Mouse (Mus musculus) spleen, postnatal 0 days (tissue): ENCODE measurements around the gene Lce3e. TPM values are rescaled to one million over a fixed set of nuclear protein-coding genes. Genes with fewer than 3 reads are reported as not detected.

Experiments
- polyA plus RNA-seq: library from polyadenylated mRNA; unstranded; fragments of >200 nt; fragmentation: Nextera tagmentation; extraction: Ambion mirVana; gene quantifications from 2 replicates; pipeline ENCODE4 v1.2.1, GENCODE M21; 2015

Gene Lce3e
- not detected in 2 replicates for polyA plus RNA-seq

GRCm38 (mm10) chr3:92966761-92967160, at the start of gene Lce3e:
Gene Lce3e (plus strand): TSS chr3:92967061.

GRCm38 (mm10) chr3:92926130-92926529, 40.7 kb upstream of the Lce3e start, which contains the start of gene Lce3a:
Gene Lce3a (minus strand): TSS chr3:92926230.

GRCm38 (mm10) chr3:92932679-92933078, 34.2 kb upstream of the Lce3e start, which contains the start of gene Lce3b:
Gene Lce3b (plus strand): TSS chr3:92932979.

GRCm38 (mm10) chr3:92944186-92944585, 22.7 kb upstream of the Lce3e start, which contains the start of gene Lce3c:
Gene Lce3c (plus strand): TSS chr3:92944486.

GRCm38 (mm10) chr3:92957090-92957489, 9.8 kb upstream of the Lce3e start, which contains the start of gene Lce3d:
Gene Lce3d (plus strand): TSS chr3:92957390.

GRCm38 (mm10) chr3:92991926-92992325, 25.1 kb downstream of the Lce3e start, which contains the start of gene Lce3f:
Gene Lce3f (plus strand): TSS chr3:92992226.

GRCm38 (mm10) chr3:93015460-93016104, 48.7 kb downstream of the Lce3e start, which contains the start of gene Crct1:
Gene Crct1 (minus strand): TSS chr3:93015687.

Other genes with a start within 250 kb of the Lce3e start
- gene Lce1f, start 246.7 kb upstream of the Lce3e start, polyA plus RNA-seq: not detected in 2 replicates
- not detected in 2 replicates for gene Gm38119, start 228.0 kb upstream of the Lce3e start, polyA plus RNA-seq
- gene Lce1g, start 214.7 kb upstream of the Lce3e start, polyA plus RNA-seq: not detected in 2 replicates
- gene Lce1h, start 202.0 kb upstream of the Lce3e start, polyA plus RNA-seq: not detected in 2 replicates
- not detected in 2 replicates for gene Lce1i, start 188.2 kb upstream of the Lce3e start, polyA plus RNA-seq
- not detected in 2 replicates for gene Lce1j, start 176.5 kb upstream of the Lce3e start, polyA plus RNA-seq
- gene Lce1k, start 159.2 kb upstream of the Lce3e start, polyA plus RNA-seq: not detected in 2 replicates
- not detected in 2 replicates for gene Kprp, start 139.8 kb upstream of the Lce3e start, polyA plus RNA-seq
- gene Lce1l, start 115.8 kb upstream of the Lce3e start, polyA plus RNA-seq: not detected in 2 replicates
- not detected in 2 replicates for gene 2310050C09Rik, start 96.8 kb upstream of the Lce3e start, polyA plus RNA-seq
- not detected in 2 replicates for gene Lce3a, start 40.8 kb upstream of the Lce3e start, polyA plus RNA-seq
- not detected in 2 replicates for gene Lce3b, start 34.1 kb upstream of the Lce3e start, polyA plus RNA-seq
- gene Lce3c, start 22.6 kb upstream of the Lce3e start, polyA plus RNA-seq: not detected in 2 replicates
- gene Lce3d, start 9.7 kb upstream of the Lce3e start, polyA plus RNA-seq: not detected in 2 replicates
- gene Lce3f, start 25.2 kb downstream of the Lce3e start, polyA plus RNA-seq: not detected in 2 replicates
- gene Crct1, start 48.6 kb downstream of the Lce3e start, polyA plus RNA-seq: 0.25 TPM in 1 of 2 replicates, not detected in the other
- gene Lce1m, start 52.0 kb downstream of the Lce3e start, polyA plus RNA-seq: not detected in 2 replicates
- gene Gm4858, start 101.8 kb downstream of the Lce3e start, polyA plus RNA-seq: not detected in 2 replicates
- not detected in 2 replicates for gene Crnn, start 177.7 kb downstream of the Lce3e start, polyA plus RNA-seq
- gene Flg2, start 230.2 kb downstream of the Lce3e start, polyA plus RNA-seq: not detected in 2 replicates